Mouse (Mus musculus): Measurements from ENCODE around the gene Noc4l.

DNA sequence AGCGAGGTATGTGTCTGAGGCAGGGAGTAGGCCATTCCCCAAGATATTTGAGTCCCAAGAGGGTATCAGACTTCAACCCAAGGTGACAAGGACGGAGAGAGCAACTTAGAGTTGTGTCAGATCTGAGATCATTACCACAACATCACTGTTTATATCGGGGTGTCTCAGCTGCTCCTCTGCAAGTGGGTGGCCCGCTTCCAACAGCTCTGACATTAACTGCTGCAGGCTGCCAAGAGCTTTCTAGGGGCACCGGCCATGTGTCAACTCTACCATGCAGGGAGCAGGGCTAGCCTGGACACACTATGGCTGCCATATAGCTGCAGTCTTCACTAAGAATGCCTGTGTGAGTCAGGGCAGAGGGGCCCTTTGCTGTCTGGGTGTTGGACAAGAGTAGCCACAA is 43.3 kb downstream of the Noc4l start:
- TF ChIP-seq CTCF (IDR thresholded peaks at IDR 0.05) (no peak), EP300 (IDR thresholded peaks at IDR 0.05) (no peak)
